Mouse (Mus musculus): ENCODE measurements at regions not wholly inside any gene's neighbourhood (a gene's known extent, or its start where the extent isn't known, plus 50 kb on each side); places are given as distances from the start of the nearest gene placed in this dataset.
A peak's percentile ranks its signal among the peaks of the same experiment; 100 is the strongest.

GRCm38 (mm10) chrX:152918212-152918611 lies 88.1 kb upstream of the Usp51 start:
- peak; percentile 9 for DNase-seq

- no peak for DNase-seq
Measured at GRCm38 (mm10) chrX:152926991-152927390, 79.3 kb upstream of the Usp51 start.

GRCm38 (mm10) chrX:152946201-152946600 lies 60.1 kb upstream of the Usp51 start:
- no peak for DNase-seq

Measured in gastrocnemius, postnatal 25 days (tissue).